Mouse (Mus musculus) left cerebral cortex, adult 9 months (tissue): ENCODE results near the gene Leng1.

Experiments
- DNase-seq, 2 experiments: peaks; one replicate each; pipeline ENCODE4 v3.0.0; 2022; ENCODE audit warnings: low spot score in 2 of 2

The Leng1 gene

DNA sequence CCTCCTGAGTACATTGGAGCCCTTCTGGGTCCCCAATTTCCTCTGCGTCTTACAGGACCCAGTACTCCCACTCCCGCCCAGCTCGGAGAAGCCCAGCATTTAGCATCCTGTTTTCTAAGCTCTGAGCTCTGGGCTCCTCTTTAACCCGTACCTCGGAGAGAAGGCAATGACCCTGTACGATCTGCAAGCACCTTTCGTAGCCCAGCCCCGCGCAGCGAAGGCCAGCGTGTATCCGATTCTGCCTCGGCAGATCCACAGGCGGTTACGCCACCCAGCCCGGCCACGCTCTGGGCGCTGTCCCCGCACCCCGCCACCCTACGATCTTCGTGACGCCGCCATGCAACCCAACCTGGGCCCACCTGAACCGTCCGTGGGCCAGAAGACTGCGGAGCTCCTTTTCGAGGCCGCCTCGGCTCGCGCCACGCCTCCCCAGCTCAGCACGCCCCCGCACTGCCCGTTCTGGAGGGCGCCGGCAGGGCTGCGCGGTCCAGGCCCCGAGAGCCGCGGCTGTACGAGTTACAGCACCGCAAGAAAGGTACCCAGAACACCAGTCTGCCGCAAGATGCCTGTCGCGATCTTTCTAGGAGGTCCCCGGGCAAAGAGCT, 26.8 kb upstream of the Leng1 start, which contains the start of gene Tsen34:
TSS of gene Tsen34 (plus strand) at position 482 of the 605 bp plus-strand sequence.
- DNase-seq, result no peak

DNA sequence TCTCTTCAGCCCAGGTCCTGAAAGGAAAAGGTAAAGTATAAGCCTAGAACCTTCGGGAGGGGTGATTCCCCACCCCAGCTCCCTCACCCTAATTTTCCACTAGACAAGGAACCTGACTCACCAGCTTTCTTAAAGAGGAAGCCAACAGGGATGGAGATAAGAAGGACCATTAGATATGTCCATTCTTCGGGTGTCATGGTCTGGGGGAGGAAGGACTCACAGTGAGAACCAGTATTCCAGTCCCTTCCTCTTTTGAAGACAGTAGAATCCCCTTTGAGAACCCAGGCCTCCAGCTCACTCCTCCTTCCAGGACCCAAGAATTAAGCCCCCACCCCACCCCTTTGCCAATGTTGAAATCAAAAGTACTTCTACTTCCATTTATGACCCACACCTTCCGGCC, 26.3 kb upstream of the Leng1 start:
- no peak for DNase-seq

DNA sequence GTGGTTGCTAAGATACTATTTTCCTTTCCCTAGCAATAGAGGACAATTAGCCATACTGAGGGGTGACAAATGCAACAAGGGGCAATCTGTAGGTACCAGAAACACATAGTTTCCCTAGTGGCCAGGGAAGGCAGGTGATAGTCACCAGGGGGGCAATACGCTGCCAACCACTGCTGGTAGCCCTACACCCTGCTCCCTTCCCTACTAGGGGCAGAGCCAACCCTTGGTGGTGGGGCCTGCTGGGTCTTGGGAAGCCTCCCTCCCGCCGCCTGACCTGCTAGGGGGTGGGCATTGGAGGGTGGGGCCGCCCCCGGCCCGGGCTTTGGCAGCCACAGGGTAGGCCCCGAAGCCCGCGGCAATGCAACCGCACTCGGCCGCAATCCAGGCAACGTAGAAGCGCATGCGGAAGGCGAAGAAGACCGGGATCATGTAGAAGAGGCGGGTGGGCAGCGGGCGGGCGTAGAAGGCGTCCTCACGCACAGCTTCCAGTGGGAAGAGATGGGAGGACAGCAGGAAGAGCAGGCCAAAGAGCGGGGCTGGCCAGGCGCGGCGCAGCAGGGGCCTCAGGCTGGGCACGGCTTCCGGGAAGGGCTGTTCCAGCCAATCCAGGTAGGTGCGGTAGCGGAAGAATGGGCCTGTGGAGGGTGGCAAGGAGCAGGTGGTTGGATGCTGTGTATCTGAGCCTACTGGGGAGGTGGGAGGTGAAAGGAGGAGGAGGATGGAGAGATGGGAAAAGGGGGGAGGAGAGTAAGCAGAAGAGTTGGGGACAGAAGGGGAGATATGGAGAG, 20.0 kb upstream of the Leng1 start:
- DNase-seq, result no peak

DNA sequence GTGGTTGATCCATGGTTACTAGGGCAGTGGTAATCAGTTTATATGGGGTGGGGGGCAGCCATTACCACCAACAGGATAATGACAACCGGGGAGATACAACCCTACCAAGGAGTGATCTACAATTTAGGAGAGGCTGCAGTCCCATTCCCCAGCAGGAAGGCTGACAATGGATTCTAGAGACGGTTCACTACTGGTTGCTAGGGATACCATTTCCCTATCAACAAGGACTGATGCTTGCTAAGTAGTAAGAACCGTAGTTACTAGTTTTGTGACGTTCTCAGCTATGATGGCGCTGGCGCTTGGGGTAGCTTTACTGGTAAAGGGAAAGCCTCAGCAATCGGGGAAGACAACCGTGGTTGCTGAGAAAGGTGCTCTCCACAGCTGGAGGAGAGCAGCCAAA, 19.1 kb upstream of the Leng1 start:
- DNase-seq, result no peak

DNA sequence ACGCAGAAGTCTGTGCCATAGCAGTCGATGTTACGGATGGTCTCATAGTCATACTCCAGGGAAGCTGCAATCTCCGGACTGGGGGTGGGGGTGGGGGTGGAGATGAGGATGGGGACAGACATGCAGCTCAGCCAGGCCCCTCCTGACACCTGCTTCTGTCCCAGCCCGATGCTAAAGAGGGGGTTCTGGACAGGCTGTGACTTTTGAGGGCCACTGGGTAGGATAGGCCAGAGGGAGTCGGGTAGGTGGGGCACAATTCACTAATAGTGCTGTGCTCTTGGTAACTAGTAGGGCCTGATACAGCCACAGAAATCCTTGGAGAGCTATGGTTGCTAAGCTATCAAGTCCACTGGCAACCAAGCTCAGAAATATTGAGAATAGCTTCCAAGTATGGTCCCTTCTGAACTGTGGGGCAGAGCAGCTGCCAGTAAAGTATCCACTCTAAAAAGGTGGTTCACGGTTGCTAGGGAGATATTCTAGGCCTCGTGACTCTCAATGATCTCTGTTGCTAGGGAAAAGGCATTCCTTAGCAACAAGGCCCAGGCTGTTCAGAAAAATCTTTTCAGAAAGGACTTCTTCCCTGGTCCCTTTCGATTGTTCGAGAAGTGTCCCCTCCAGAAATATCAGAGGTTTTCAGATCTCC, 18.4 kb upstream of the Leng1 start:
- peak in 1 of 2 experiments; percentile 35 for DNase-seq

DNA sequence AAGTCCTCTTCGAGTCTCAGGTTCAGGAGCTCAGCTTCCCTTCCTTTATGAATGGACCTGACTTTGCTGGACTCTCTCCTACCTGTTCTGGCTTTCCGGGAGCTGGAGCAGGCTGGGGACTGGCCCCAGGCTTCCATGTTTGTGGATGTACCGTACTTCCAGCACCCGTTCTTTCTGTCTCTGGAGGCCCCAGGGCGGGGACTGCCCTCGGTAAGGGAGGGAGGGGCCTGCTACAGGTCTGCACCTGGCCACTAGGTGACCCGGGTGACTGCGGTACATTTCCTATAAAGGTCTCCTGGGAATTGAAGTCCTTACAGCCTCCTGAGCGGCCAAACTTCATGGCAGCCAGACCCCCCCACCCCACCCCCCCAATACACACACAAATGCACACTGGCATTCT, 11.7 kb upstream of the Leng1 start, which contains the start of gene Tmc4:
TSS of gene Tmc4 (minus strand) at position 212 of the 400 bp plus-strand sequence.
- DNase-seq, result no peak

DNA sequence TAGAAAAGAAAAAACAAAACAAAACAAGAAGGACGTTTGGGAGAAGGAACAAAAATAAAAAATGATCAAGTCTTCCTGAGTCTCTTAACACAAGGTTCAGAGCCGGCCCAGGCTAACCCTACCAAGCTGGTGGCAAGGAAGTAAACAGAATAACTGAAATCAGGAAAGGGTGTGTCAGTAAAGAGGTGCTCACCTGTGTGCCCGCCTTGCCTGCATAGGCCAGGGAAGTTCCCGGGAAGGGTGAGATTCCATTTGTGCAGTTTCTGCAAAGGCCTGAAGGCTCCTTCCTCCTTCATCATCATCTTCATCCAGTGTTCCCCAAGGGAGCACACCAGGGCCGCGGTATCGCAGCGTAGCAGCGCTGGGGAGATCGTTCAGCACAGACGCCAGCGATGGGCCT, 10.7 kb upstream of the Leng1 start:
- no peak for DNase-seq

DNA sequence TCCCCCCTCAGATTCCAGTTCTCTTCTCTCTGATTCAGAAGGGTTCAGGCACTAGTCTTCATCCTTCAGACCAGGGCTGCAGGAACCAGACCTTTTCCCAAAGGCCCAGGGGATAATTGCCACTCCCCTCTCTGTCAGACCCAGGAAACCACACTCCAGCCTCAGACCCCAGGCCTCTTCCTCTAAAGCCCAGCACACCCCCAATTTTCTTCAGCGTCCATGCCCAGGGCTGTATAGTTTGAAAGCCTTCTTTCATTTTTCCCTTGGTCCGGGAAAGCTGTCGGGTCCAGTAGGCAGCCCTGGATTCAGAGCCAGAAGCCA, 9.5 kb upstream of the Leng1 start:
- DNase-seq, result no peak

DNA sequence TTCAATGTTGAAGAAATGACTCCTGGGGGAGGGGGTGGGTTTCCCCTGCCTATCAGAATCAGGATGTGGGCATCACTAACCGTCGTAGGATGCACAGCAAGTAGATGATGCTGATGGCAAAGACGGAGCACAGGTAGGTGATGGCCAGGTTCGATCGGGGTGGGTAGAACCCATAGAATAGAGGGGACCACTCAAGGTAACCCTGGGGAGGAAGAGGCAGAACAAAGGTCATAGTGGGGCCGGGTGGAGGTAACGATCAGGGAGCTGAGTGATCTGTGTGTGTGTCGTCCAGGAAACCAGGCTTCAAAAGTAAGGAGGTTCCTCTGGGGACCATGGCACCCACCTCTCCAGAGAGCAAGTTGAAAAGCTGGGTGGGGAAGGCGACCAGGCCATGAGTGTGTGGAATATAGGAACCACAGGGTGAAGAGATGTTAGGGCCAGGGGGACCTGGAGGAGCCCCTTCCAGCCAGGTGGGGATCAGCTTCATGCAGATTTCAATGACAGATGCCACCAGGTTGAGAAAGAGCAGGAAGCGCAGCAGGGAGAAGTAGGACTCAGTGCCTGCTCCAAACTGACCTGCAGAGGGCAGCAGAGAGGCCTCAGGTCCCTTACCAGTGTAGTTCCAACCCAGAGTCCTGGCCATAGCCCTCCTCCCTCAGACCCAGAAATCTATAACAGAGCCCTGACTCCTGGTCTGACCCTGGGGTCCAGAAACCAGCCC, 9.0 kb upstream of the Leng1 start:
- DNase-seq, result peak in 1 of 2 experiments; percentile 82

DNA sequence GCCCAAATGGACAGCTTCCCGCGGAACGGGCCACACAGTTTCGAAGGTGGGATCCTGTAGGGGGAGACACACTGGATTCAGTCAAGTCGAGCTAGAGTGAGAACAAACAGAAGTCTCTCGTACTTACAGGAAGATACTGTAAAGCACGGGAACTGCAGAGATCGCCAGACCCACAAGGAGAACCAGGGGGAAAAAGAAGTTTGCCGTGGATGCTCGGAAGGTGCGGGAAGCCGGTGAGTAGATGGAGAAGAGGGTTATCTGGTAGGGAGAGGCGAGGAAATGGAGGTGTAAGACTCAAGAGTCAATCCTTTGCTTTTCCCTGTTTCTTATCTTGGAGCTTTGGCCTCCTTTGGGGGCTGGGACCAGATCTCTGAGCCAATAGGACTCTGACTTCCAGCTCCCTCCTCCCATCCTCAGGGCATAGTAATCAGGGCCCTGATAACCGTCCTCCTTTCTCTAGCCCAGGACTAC, 1.3 kb upstream of the Leng1 start:
- no peak for DNase-seq

DNA sequence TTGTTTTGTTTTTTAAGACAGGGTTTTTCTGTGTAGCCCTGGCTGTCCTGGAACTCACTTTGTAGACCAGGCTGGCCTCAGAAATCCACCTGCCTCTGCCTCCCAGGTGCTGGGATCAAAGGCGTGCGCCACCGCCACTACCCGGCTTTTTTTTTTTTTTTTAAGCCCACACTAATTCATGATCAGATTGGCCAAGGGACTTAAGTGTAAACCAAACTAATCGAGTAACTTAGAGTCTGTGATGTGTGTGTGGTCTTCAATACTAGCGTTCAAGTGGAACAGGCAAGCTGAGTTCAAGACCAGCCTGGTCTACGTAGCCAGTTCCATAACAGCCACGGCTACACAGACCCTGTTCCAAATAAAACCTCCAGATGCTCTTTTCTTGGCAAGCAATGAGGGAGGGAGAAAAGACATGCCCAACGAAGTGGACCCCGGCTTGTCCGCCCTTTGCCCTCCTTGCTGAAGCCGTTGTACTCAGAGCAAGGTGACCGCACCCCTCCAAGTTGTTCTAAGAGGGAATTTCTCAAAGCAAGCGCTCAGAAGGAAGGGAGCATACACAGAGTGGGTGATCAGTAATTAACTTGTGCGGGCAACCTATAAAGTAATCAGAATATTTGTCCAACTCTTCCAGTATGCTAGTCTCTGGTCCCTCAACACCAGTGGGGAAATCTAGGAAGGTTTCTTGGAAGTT, 971 bp downstream of the Leng1 start:
- no peak for DNase-seq

DNA sequence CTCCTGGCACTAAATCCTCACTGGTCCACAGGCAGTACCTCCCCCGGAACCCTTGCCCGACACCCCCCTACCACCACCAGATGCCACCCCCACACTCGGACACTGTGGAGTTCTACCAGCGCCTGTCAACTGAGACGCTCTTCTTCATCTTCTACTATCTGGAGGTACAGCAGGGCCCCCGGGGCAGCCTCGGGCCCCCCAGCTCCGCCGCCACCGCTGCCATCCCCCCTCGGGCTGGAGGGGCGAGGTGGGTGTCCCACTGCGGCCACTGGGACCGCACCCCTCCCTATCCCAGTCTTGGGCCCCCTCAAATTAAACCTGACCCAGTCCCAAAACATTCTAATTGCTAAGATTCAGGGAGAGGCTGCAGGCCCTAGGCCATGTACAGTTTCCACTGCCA, 7.1 kb downstream of the Leng1 start:
- no peak for DNase-seq

DNA sequence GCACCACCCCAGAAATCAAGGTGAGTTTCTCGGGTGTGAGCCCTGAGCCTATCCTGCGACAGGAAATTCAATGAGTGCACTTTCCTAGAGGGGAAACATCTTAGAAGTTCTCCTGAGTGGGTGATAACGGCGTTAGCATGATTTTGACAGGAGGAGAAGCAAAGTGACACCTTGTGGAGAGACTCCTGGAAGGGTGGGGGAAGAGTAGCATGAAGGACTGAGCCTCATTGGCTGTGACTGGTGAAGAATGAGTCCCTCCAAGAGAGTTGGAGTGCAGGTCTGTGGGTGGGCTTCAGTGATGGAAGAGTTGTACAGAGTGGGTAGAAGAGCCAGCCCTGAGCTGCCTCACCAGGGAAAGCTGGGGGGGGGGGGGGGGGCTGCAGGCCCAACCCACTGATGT, 8.7 kb downstream of the Leng1 start:
- no peak for DNase-seq

DNA sequence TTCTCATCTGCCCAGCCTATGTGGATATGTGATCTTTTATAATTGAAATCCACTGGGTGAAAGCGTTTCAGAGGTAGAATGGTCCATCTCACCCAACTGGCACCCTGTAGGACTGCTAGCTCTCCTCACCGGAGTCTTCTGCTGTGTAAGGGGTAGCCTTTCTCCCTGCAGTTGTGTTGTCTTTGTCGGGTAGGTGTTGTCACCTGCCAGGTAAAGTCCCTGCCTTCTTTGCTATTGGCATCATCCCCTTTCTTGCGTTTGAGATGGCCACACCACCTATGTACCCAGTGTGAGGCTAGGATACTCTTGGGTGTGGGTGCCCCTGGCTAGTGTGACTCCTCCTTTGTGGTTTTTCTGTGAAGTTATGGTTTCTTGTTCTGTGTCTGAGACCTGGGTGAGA, 19.0 kb downstream of the Leng1 start:
- no peak for DNase-seq

DNA sequence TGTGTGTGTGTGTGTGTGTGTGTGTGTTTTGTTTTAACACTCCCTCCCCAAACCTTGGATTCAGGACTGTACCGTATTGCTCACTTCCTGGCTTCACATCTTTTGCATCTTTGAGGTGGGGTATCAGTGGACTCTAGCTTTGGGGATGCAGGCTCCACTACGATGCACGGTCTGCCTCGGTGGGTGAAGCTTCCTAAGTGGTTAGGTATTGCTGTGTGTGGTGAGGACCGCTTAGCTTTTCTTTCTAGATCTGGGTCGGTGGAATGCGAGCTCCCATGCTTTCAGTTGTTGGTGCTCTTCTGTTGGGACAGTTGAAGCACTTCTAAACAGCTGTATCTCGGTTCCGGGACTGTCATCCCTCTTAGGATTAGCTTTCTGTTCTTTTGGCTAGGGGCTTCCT, 19.5 kb downstream of the Leng1 start:
- DNase-seq, result no peak

DNA sequence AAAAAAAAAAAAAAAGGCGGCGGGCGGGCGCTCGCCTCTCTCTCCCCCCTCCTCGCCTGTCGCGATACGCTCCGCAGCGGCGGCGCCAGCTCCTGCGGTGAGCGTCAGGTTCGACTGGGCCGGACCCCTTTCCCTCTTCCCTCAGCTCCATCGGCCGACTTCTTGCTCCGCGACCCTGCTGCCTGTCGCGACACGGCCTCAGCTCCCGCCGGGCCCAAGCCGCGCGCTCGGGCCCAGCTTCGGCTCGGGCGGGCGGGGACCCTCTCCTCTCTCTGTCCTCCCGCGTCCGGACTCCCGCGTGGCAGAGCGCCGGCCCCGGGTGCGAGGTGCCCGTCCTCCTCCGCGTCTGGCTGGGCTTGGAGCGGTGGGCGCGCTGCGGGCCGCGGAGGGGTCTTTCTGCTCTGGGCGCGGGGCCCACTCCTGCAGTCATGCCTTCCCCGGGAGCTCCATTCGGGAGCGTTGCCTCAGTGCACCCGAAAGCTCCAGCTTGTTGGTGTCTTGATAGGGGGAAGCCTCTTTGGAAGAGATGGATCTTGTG, 20.1 kb downstream of the Leng1 start:
- DNase-seq, result peak in 1 of 2 experiments; percentile 28

DNA sequence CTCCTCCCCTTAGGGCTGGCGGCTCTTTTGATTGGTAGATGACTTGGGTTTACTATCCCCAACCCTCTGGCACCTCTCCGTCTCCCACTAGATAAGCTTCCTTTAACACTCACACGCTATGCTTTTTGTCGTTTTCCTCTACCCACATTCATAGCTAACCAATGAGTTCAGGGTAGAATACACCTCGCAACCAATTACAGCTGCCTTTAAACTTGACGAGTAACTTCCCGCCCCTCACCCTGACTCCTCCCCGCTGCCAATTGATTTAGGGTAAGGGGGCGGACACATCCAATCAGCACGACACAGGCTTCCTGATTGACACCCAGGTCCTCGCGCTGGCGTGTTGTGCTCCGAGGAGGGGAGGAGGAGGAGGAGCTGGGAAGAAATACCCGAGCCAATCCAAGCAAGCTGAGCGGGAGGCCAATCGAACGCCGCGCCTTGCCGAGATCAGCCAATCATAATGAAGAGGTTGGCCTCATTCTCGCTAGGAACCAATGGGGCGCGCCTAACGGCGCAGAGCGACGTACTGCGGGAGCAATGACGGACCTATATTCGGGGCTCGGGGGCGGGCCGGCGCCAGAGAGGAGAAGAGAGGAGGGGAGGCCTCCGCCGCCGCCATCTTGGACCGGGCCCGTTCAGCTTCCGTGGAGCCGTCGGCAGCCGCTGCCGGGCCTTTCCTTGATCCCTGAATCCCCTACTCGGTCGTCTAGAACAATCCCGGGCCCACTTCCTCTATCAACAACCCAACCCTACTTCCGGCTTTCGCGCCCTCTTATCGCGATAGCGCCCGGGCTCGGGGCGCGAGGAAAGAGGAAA, 20.8 kb downstream of the Leng1 start, which contains the start of gene Cnot3:
TSS of gene Cnot3 (plus strand) at position 597 of the 816 bp plus-strand sequence.
- peak; percentile 100 for DNase-seq

DNA sequence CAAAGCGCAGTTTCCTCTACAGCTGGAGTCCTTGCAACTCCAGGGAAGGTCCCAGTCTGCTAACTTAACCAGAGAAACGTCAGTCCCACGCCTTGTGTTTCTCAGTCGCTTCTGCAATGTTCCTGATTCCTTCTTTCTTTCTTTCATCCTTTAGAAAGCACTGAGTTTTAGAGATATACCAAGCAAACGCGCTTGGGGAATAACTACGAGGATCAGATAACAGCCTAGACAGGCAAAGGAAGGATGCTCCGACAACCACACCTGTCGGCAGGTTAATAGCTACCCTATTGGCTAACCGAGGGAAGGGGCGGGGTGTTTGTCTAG, 21.3 kb downstream of the Leng1 start:
- DNase-seq, result no peak

DNA sequence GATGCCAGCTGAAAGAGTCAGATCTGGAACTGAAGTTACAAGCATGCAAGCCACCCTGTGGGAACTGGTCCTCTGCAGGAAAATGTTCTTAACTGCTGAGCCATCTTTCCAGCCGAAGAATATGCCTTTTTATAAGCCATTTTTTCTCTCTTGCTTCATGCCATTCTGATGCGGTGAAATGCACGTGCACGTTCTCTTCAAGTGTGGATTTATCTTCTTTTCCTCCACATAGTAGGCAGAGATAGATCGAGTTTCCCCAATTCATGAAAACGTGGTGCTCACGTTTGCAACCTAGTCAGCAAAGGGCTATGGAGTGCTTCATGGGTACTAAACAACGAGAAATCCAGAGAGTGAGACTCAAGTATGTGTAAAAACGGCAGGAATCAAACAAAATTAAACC, 21.8 kb downstream of the Leng1 start:
- no peak for DNase-seq

DNA sequence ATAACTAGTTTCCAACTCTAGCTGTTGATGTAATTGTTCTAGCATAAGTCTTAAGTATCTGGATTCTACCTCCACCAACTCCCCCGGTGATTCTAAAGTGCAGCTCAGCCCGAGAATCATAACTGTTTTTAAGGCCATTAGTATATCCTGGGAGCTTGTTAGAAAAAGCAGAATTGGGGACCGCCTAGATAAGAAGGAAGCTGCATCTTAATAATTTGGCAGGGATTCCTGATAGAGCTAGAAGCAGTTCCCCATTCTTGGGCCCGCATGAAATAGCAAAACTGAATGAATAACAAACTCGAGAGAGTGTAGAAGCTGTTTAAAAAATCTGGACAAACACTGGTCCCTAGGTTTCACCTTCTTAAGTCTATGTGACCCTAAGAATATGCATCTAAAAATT, 22.2 kb downstream of the Leng1 start:
- DNase-seq, result no peak

DNA sequence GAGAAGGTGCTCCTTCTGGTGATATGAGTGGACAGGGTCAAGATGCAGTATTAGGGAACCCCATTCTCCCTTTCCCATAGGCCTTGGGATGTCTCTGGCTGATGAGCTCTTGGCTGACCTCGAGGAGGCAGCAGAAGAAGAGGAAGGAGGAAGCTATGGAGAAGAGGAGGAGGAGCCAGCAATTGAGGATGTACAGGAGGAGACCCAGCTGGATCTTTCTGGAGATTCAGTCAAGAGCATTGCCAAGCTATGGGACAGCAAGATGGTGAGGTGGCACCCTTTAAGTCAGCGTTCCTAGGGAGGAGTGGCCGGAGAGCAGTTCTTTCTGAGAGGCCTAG, 35.2 kb downstream of the Leng1 start:
- DNase-seq, result no peak
